Mouse (Mus musculus): ENCODE results near the gene Boc. TPM values are rescaled to one million over a fixed set of nuclear protein-coding genes. Genes with fewer than 3 reads are reported as not detected.

Gene Boc
- polyA plus RNA-seq, 2 experiments = 0.15 to 0.27 TPM

DNA sequence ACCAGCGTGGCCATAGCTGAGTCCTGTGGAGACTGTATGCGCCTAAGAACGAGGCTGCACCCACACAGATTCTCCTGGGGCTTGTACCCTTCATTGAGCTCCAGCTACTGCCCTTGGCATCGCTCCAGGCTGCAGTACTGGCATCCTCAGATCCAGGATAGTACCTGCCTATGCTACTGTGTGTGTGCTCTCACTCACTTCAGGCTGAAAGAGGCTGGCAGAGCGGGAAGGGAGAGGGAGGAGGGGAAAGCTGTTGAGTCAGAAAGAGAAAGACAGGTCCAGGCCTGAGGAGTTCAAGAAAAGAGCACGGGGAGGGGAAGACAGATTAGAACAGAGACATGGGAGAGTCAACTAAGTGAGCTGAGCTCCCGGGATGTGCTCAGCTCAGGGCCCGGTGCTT, 25.2 kb downstream of the Boc start:
- H3K4me3 ChIP-seq (ENCODE audit: insufficient read depth in 1 of 2, low read depth in 2 of 2, low read length in 2 of 2) = no peak overlapping the region
- WGBS (ENCODE audit: insufficient replicate concordance) = 52% methylated on average over 8 of the region's 8 CpGs
- TF ChIP-seq EP300 (IDR thresholded peaks at IDR 0.05; ENCODE audit: low read depth) = no peak
- no peak for TF ChIP-seq CTCF (IDR thresholded peaks at IDR 0.05; ENCODE audit: low read depth)
- no peaks in the 10 kb centered on the region for H3K27me3 ChIP-seq (ENCODE audit: control insufficient read depth, insufficient read depth, low read length)
- DNase-seq (ENCODE audit: low read depth in 3 of 3, low spot score in 3 of 3) = no peak
- H3K4me2 ChIP-seq (ENCODE audit: low read depth) = no peak overlapping the region
- H3K27ac ChIP-seq = no peak overlapping the region
- H3K9me3 ChIP-seq (ENCODE audit: control insufficient read depth, low read length) = no peaks in the 10 kb centered on the region
- no peaks in the 10 kb centered on the region for H3K36me3 ChIP-seq (replicated peaks; ENCODE audit: control insufficient read depth, insufficient read depth, low read depth)
- ATAC-seq (ENCODE audit: insufficient read depth) = no peak
- no peak overlapping the region for H3K9ac ChIP-seq (replicated peaks)
- no peaks in the 10 kb centered on the region for H3K4me1 ChIP-seq (replicated peaks; ENCODE audit: control insufficient read depth in 2 of 2, insufficient read depth in 2 of 2, low read length in 1 of 2)

DNA sequence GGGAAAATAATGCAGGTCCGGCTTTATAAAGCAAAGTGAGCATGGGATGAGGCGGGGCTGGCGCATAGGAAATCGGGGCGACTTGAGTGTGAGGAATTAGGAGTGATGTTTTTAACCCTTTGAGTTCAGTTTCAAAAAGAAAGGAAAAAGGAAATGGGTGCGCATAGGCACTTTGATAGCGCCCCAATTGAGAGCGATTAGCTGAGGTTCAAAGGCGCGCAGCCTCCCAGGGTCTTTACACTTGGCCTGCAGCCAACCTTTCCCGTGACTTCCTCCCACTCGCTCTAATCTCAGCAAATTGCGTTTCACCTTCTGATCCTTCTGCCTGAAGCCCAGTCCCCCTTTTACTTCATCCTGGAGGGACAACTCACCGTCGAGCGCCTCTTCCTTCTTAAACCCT, 25.8 kb downstream of the Boc start:
- Histone ChIP-seq H3K9me3 (ENCODE audit: control insufficient read depth, low read length) (no peaks in the 10 kb centered on the region), H3K4me1 (replicated peaks; ENCODE audit: control insufficient read depth in 2 of 2, insufficient read depth in 2 of 2, low read length in 1 of 2) (no peaks in the 10 kb centered on the region), H3K27me3 (ENCODE audit: control insufficient read depth, insufficient read depth, low read length) (no peaks in the 10 kb centered on the region), H3K9ac (replicated peaks) (no peak overlapping the region), H3K4me3 (ENCODE audit: insufficient read depth in 1 of 2, low read depth in 2 of 2, low read length in 2 of 2) (no peak overlapping the region), H3K36me3 (replicated peaks; ENCODE audit: control insufficient read depth, insufficient read depth, low read depth) (no peaks in the 10 kb centered on the region), H3K27ac (no peak overlapping the region), H3K4me2 (ENCODE audit: low read depth) (no peak overlapping the region)
- 57% methylated on average over 16 of the region's 16 CpGs for WGBS (ENCODE audit: insufficient replicate concordance)
- ATAC-seq (ENCODE audit: insufficient read depth) (no peak), DNase-seq (ENCODE audit: low read depth in 3 of 3, low spot score in 3 of 3) (no peak)
- TF ChIP-seq EP300 (IDR thresholded peaks at IDR 0.05; ENCODE audit: low read depth) (no peak), CTCF (IDR thresholded peaks at IDR 0.05; ENCODE audit: low read depth) (no peak)

DNA sequence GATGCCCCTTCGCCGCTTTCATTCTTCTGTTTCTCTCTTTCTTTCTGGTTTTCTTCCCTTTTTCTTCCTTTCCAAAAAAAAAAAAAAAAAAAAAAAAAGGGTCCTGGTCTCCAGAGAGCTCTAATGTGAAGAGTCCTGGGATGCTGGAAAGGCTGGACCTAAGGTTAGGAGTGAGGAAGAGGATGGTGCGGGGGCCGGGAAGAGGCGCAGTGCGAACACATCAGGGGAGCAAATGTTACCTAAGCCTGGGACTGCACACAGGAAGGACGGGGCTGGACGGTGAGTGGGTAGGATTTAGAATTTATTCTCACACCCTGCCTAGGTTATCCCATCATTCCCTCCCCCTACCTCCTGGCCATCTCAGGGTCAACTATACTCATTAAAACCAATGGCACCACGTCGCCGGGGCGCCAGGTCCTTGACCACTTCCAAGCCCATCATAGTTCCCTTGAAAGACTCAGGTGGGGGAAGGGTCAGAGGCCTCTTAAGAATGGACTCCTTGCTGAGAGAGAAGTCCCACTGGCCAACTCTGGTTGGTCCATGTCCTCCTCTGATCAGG, 27.4 kb downstream of the Boc start:
- 53% methylated on average over 12 of the region's 12 CpGs for WGBS (ENCODE audit: insufficient replicate concordance)
- H3K9ac ChIP-seq (replicated peaks) = no peak overlapping the region
- H3K4me3 ChIP-seq (ENCODE audit: insufficient read depth in 1 of 2, low read depth in 2 of 2, low read length in 2 of 2) = no peak overlapping the region
- H3K4me2 ChIP-seq (ENCODE audit: low read depth) = no peak overlapping the region
- H3K4me1 ChIP-seq (replicated peaks; ENCODE audit: control insufficient read depth in 2 of 2, insufficient read depth in 2 of 2, low read length in 1 of 2) = no peaks in the 10 kb centered on the region
- no peak for DNase-seq (ENCODE audit: low read depth in 3 of 3, low spot score in 3 of 3)
- no peak for TF ChIP-seq EP300 (IDR thresholded peaks at IDR 0.05; ENCODE audit: low read depth)
- TF ChIP-seq CTCF (IDR thresholded peaks at IDR 0.05; ENCODE audit: low read depth) = no peak
- H3K27ac ChIP-seq = no peak overlapping the region
- no peaks in the 10 kb centered on the region for H3K36me3 ChIP-seq (replicated peaks; ENCODE audit: control insufficient read depth, insufficient read depth, low read depth)
- no peaks in the 10 kb centered on the region for H3K27me3 ChIP-seq (ENCODE audit: control insufficient read depth, insufficient read depth, low read length)
- H3K9me3 ChIP-seq (ENCODE audit: control insufficient read depth, low read length) = no peaks in the 10 kb centered on the region
- ATAC-seq (ENCODE audit: insufficient read depth) = no peak

DNA sequence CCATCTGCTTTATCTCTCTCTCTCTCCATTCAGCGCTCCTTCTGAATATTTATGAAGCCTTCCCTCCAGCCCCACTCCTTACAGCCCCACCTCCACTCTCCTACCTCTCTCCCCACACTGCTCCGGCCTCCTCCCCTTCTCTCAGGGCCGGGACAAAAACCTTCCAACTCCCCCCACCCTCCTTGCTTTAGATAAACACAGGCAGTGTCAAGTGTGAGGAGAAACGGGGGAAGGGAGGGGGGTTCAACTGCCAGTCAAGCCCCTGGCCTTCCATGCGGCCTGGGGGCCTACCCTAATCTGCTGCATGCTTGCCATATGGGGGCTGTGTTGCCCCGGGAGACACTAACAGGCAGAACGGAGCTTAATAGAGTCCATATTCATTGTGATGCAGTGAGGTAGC, 27.9 kb downstream of the Boc start:
- H3K36me3 ChIP-seq (replicated peaks; ENCODE audit: control insufficient read depth, insufficient read depth, low read depth) = no peaks in the 10 kb centered on the region
- H3K4me1 ChIP-seq (replicated peaks; ENCODE audit: control insufficient read depth in 2 of 2, insufficient read depth in 2 of 2, low read length in 1 of 2) = no peaks in the 10 kb centered on the region
- no peak overlapping the region for H3K4me3 ChIP-seq (ENCODE audit: insufficient read depth in 1 of 2, low read depth in 2 of 2, low read length in 2 of 2)
- no peak overlapping the region for H3K27ac ChIP-seq
- TF ChIP-seq CTCF (IDR thresholded peaks at IDR 0.05; ENCODE audit: low read depth) (no peak), EP300 (IDR thresholded peaks at IDR 0.05; ENCODE audit: low read depth) (no peak)
- no peaks in the 10 kb centered on the region for H3K27me3 ChIP-seq (ENCODE audit: control insufficient read depth, insufficient read depth, low read length)
- H3K4me2 ChIP-seq (ENCODE audit: low read depth) = no peak overlapping the region
- 7% methylated on average over 7 of the region's 7 CpGs for WGBS (ENCODE audit: insufficient replicate concordance)
- H3K9me3 ChIP-seq (ENCODE audit: control insufficient read depth, low read length) = no peaks in the 10 kb centered on the region
- DNase-seq (ENCODE audit: low read depth in 3 of 3, low spot score in 3 of 3) (no peak), ATAC-seq (ENCODE audit: insufficient read depth) (no peak)
- no peak overlapping the region for H3K9ac ChIP-seq (replicated peaks)

DNA sequence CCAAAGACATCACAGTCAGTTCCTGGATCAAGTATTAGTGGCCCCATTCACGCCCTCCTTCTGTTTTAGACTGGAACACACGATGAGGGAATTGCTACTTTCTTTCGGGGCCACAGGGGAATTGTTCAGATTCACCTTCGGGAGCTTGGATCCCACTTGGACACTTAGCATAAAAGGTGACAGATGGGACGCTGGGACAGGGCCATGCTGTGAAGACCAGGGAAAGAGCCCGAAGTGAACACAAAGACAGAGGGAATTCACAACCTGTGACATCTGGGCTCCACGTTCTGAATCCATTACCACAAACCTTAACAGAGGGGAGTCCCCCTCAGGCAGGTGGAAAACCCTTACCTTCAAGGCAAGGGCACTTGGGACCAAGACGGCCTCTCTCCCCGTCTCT, 28.5 kb downstream of the Boc start:
- Histone ChIP-seq H3K4me3 (ENCODE audit: insufficient read depth in 1 of 2, low read depth in 2 of 2, low read length in 2 of 2) (no peak overlapping the region), H3K9ac (replicated peaks) (no peak overlapping the region), H3K9me3 (ENCODE audit: control insufficient read depth, low read length) (no peaks in the 10 kb centered on the region), H3K36me3 (replicated peaks; ENCODE audit: control insufficient read depth, insufficient read depth, low read depth) (no peaks in the 10 kb centered on the region), H3K4me1 (replicated peaks; ENCODE audit: control insufficient read depth in 2 of 2, insufficient read depth in 2 of 2, low read length in 1 of 2) (no peaks in the 10 kb centered on the region), H3K4me2 (ENCODE audit: low read depth) (no peak overlapping the region), H3K27me3 (ENCODE audit: control insufficient read depth, insufficient read depth, low read length) (no peaks in the 10 kb centered on the region), H3K27ac (no peak overlapping the region)
- ATAC-seq (ENCODE audit: insufficient read depth) = no peak
- no peak for DNase-seq (ENCODE audit: low read depth in 3 of 3, low spot score in 3 of 3)
- no peak for TF ChIP-seq EP300 (IDR thresholded peaks at IDR 0.05; ENCODE audit: low read depth)
- no peak for TF ChIP-seq CTCF (IDR thresholded peaks at IDR 0.05; ENCODE audit: low read depth)
- 35% methylated on average over 9 of the region's 9 CpGs for WGBS (ENCODE audit: insufficient replicate concordance)
